Mouse (Mus musculus) embryonic fibroblast, embryonic 13.5 days (primary cell): ENCODE results near the gene Slc35g3. TPM values are rescaled to one million over a fixed set of nuclear protein-coding genes. Genes with fewer than 3 reads are reported as not detected.
A peak's percentile ranks its signal among the peaks of the same experiment; 100 is the strongest.

ENCODE experiments used
- H3K27ac ChIP-seq: 2 replicates; pipeline ENCODE4 v1.5.1; 2012; ENCODE audit warnings: low read length, control low read depth, inconsistent platforms; ENCODE audit not compliant: insufficient read depth
- H3K4me1 ChIP-seq: 2 replicates; pipeline ENCODE4 v1.6.1; 2011; ENCODE audit warnings: low read length; ENCODE audit not compliant: control insufficient read depth, insufficient read depth
- H3K4me3 ChIP-seq: 2 replicates; pipeline ENCODE4 v1.5.1; 2011; ENCODE audit warnings: mild to moderate bottlenecking, control low read depth, low read length; ENCODE audit not compliant: insufficient read depth
- CTCF ChIP-seq: IDR thresholded peaks from 2 replicates; pipeline ENCODE4 v1.5.1; 2011; ENCODE audit warnings: mild to moderate bottlenecking, control low read depth, low read length, moderate library complexity, borderline replicate concordance; ENCODE audit not compliant: insufficient read depth
- POLR2A ChIP-seq: IDR thresholded peaks from 2 replicates; pipeline ENCODE4 v1.6.1; 2011; ENCODE audit warnings: low read depth, mild to moderate bottlenecking, control low read depth, low read length, moderate library complexity
- polyA plus RNA-seq: library from polyadenylated mRNA; stranded (reverse); fragments of >200 nt; gene quantifications from 2 replicates; pipeline ENCODE4 v1.2.4, GENCODE M21; 2011; ENCODE audit warnings: low read depth; ENCODE audit not compliant: missing spikeins, insufficient read length

The Slc35g3 gene
- polyA plus RNA-seq, 1 experiment, result not detected

GRCm38 (mm10) chr11:69719423-69719822, 42.3 kb downstream of the Slc35g3 start:
- peaks cover 3% of the 10 kb centered on the region; the same call in 1 of the 2 replicates for H3K4me1 ChIP-seq
- TF ChIP-seq CTCF (no peak), POLR2A (no peak)
- no peak overlapping the region for H3K4me3 ChIP-seq

GRCm38 (mm10) chr11:69718661-69719060, 43.1 kb downstream of the Slc35g3 start:
- Histone ChIP-seq H3K4me3 (no peak overlapping the region), H3K4me1 (peaks cover 3% of the 10 kb centered on the region; the same call in 1 of the 2 replicates), H3K27ac (no peak overlapping the region)
- TF ChIP-seq CTCF (no peak), POLR2A (no peak)

More at GRCm38 (mm10) chr11:69719423-69719822, 42.3 kb downstream of the Slc35g3 start:
- H3K27ac ChIP-seq, result no peak overlapping the region

- Histone ChIP-seq H3K4me1 (peaks cover 3% of the 10 kb centered on the region; the same call in 1 of the 2 replicates), H3K4me3 (no peak overlapping the region), H3K27ac (no peak overlapping the region)
- no peak for TF ChIP-seq POLR2A
- no peak for TF ChIP-seq CTCF
Observed at GRCm38 (mm10) chr11:69716953-69717352, 44.8 kb downstream of the Slc35g3 start.

GRCm38 (mm10) chr11:69715929-69716328, 45.8 kb downstream of the Slc35g3 start:
- H3K4me3 ChIP-seq, result no peak overlapping the region
- H3K4me1 ChIP-seq, result peaks cover 3% of the 10 kb centered on the region; the same call in 1 of the 2 replicates
- peak overlapping the region; percentile 82 for H3K27ac ChIP-seq
- no peak for TF ChIP-seq CTCF
- TF ChIP-seq POLR2A, result no peak

GRCm38 (mm10) chr11:69715482-69715881, 46.3 kb downstream of the Slc35g3 start:
- Histone ChIP-seq H3K4me1 (peaks cover 3% of the 10 kb centered on the region; the same call in 1 of the 2 replicates), H3K27ac (peak overlapping the region; percentile 82), H3K4me3 (no peak overlapping the region)
- TF ChIP-seq POLR2A, result no peak
- TF ChIP-seq CTCF, result peak; percentile 43; the same call in 1 of the 2 replicates

GRCm38 (mm10) chr11:69714636-69715329, 47.0 kb downstream of the Slc35g3 start:
- H3K27ac ChIP-seq, result no peak overlapping the region
- peaks cover 3% of the 10 kb centered on the region; the same call in 1 of the 2 replicates for H3K4me1 ChIP-seq
- TF ChIP-seq POLR2A, result no peak
- no peak for TF ChIP-seq CTCF
- no peak overlapping the region for H3K4me3 ChIP-seq

GRCm38 (mm10) chr11:69712954-69713672, 48.7 kb downstream of the Slc35g3 start:
- TF ChIP-seq CTCF (no peak), POLR2A (no peak)
- Histone ChIP-seq H3K4me3 (no peak overlapping the region), H3K27ac (no peak overlapping the region), H3K4me1 (peaks cover 3% of the 10 kb centered on the region; the same call in 1 of the 2 replicates)

GRCm38 (mm10) chr11:69711082-69711481, 50.7 kb downstream of the Slc35g3 start:
- TF ChIP-seq CTCF (no peak), POLR2A (no peak)
- H3K4me3 ChIP-seq, result no peak overlapping the region
- no peak overlapping the region for H3K27ac ChIP-seq
- peaks cover under 1% of the 10 kb centered on the region; the same call in 1 of the 2 replicates for H3K4me1 ChIP-seq

GRCm38 (mm10) chr11:69710470-69710869, 51.3 kb downstream of the Slc35g3 start:
- TF ChIP-seq POLR2A (no peak), CTCF (no peak)
- no peaks in the 10 kb centered on the region for H3K4me1 ChIP-seq
- H3K4me3 ChIP-seq, result no peak overlapping the region

More at GRCm38 (mm10) chr11:69710470-69710869, 51.3 kb downstream of the Slc35g3 start:
- no peak overlapping the region for H3K27ac ChIP-seq

Other genes with a start within 250 kb of the Slc35g3 start
- gene Dnah2, start 212.9 kb downstream of the Slc35g3 start, polyA plus RNA-seq, result 0.21 TPM in 1 of 2 replicates, not detected in the other
- 0.45 and 2.6 TPM in 2 replicates for gene Efnb3, start 201.8 kb downstream of the Slc35g3 start, polyA plus RNA-seq
- 7.9 and 10.2 TPM in 2 replicates for gene Wrap53, start 181.7 kb downstream of the Slc35g3 start, polyA plus RNA-seq
- 159 and 160 TPM in 2 replicates for gene Trp53, start 181.6 kb downstream of the Slc35g3 start, polyA plus RNA-seq
- 0.58 and 2.7 TPM in 2 replicates for gene Atp1b2, start 156.0 kb downstream of the Slc35g3 start, polyA plus RNA-seq
- gene Shbg, start 144.1 kb downstream of the Slc35g3 start, polyA plus RNA-seq, result not detected in 2 replicates
- 11.7 and 13.6 TPM in 2 replicates for gene Sat2, start 139.9 kb downstream of the Slc35g3 start, polyA plus RNA-seq
- 63.5 and 71.7 TPM in 2 replicates for gene Fxr2, start 129.0 kb downstream of the Slc35g3 start, polyA plus RNA-seq
- gene Sox15, start 106.7 kb downstream of the Slc35g3 start, polyA plus RNA-seq, result not detected in 2 replicates
- 45.2 and 47.8 TPM in 2 replicates for gene Mpdu1, start 99.3 kb downstream of the Slc35g3 start, polyA plus RNA-seq
- 4.9 and 8.6 TPM in 2 replicates for gene Cd68, start 95.8 kb downstream of the Slc35g3 start, polyA plus RNA-seq
- gene Eif4a1, start 89.5 kb downstream of the Slc35g3 start, polyA plus RNA-seq, result 717 and 781 TPM in 2 replicates
- 117 and 187 TPM in 2 replicates for gene Senp3, start 79.9 kb downstream of the Slc35g3 start, polyA plus RNA-seq
- gene Tnfsf13, start 76.2 kb downstream of the Slc35g3 start, polyA plus RNA-seq, result 0.85 and 1.5 TPM in 2 replicates
- gene Tnfsf12, start 66.1 kb downstream of the Slc35g3 start, polyA plus RNA-seq, result 20.0 and 25.5 TPM in 2 replicates
- gene Tnfsfm13, start 65.9 kb downstream of the Slc35g3 start, polyA plus RNA-seq, result 3.0 and 4.4 TPM in 2 replicates
- gene Polr2a, start 3.3 kb downstream of the Slc35g3 start, polyA plus RNA-seq, result 82.6 and 90.9 TPM in 2 replicates
- 22.6 and 28.5 TPM in 2 replicates for gene Zbtb4, start 3.9 kb upstream of the Slc35g3 start, polyA plus RNA-seq
- gene Chrnb1, start 34.0 kb upstream of the Slc35g3 start, polyA plus RNA-seq, result 4.6 and 7.2 TPM in 2 replicates
- gene Fgf11, start 39.9 kb upstream of the Slc35g3 start, polyA plus RNA-seq, result 1.1 and 2.5 TPM in 2 replicates
- not detected in 2 replicates for gene Tmem102, start 43.7 kb upstream of the Slc35g3 start, polyA plus RNA-seq
- not detected in 2 replicates for gene Gm39566, start 53.3 kb upstream of the Slc35g3 start, polyA plus RNA-seq
- gene Spem2, start 56.5 kb upstream of the Slc35g3 start, polyA plus RNA-seq, result not detected in 2 replicates
- not detected in 2 replicates for gene Spem1, start 60.2 kb upstream of the Slc35g3 start, polyA plus RNA-seq
- 33.8 and 42.0 TPM in 2 replicates for gene Nlgn2, start 75.8 kb upstream of the Slc35g3 start, polyA plus RNA-seq
- 72.1 and 94.8 TPM in 2 replicates for gene Tmem256, start 76.5 kb upstream of the Slc35g3 start, polyA plus RNA-seq
- 120 and 128 TPM in 2 replicates for gene Plscr3, start 84.4 kb upstream of the Slc35g3 start, polyA plus RNA-seq
- gene Tnk1, start 96.8 kb upstream of the Slc35g3 start, polyA plus RNA-seq, result not detected in 2 replicates
- not detected in 2 replicates for gene Tmem95, start 116.0 kb upstream of the Slc35g3 start, polyA plus RNA-seq
- gene Kctd11, start 119.4 kb upstream of the Slc35g3 start, polyA plus RNA-seq, result 20.7 and 26.0 TPM in 2 replicates
- not detected in 2 replicates for gene Acap1, start 133.6 kb upstream of the Slc35g3 start, polyA plus RNA-seq
- 3.5 and 4.9 TPM in 2 replicates for gene 2810408A11Rik, start 139.0 kb upstream of the Slc35g3 start, polyA plus RNA-seq
- 30.8 and 31.8 TPM in 2 replicates for gene Neurl4, start 139.1 kb upstream of the Slc35g3 start, polyA plus RNA-seq
- 24.1 and 27.8 TPM in 2 replicates for gene Gps2, start 151.9 kb upstream of the Slc35g3 start, polyA plus RNA-seq
- gene Eif5a, start 160.0 kb upstream of the Slc35g3 start, polyA plus RNA-seq, result 725 and 764 TPM in 2 replicates
- not detected in 2 replicates for gene Ybx2, start 173.8 kb upstream of the Slc35g3 start, polyA plus RNA-seq
- 2.3 and 2.7 TPM in 2 replicates for gene Slc2a4, start 186.2 kb upstream of the Slc35g3 start, polyA plus RNA-seq
- gene Cldn7, start 202.8 kb upstream of the Slc35g3 start, polyA plus RNA-seq, result not detected in 2 replicates
- gene Ctdnep1, start 219.2 kb upstream of the Slc35g3 start, polyA plus RNA-seq, result 140 and 171 TPM in 2 replicates
- 68.8 and 86.1 TPM in 2 replicates for gene Elp5, start 220.5 kb upstream of the Slc35g3 start, polyA plus RNA-seq
- gene Gabarap, start 229.2 kb upstream of the Slc35g3 start, polyA plus RNA-seq, result 639 and 646 TPM in 2 replicates
- 78.6 and 89.1 TPM in 2 replicates for gene Phf23, start 233.8 kb upstream of the Slc35g3 start, polyA plus RNA-seq
- gene Dvl2, start 238.6 kb upstream of the Slc35g3 start, polyA plus RNA-seq, result 27.7 and 32.1 TPM in 2 replicates